Mouse (Mus musculus) stomach, postnatal 0 days (tissue): ENCODE measurements around the gene Ldlrad3. TPM values are rescaled to one million over a fixed set of nuclear protein-coding genes. Genes with fewer than 3 reads are reported as not detected.

Experiments
- ATAC-seq: fragments of 200-750 bp; cut with Nextera tagmentation; 2 replicates; pipeline ENCODE4 v1.8.0; 2017; ENCODE audit not compliant: low FRiP score, low TSS enrichment
- DNase-seq: peaks from one replicate; pipeline ENCODE4 v3.0.0-alpha.2; 2016; ENCODE audit warnings: low spot score
- H3K27ac ChIP-seq: fragments of 300-500 bp; sonication (generic); replicated peaks from 2 replicates; pipeline ENCODE4 v1.5.1; 2014; ENCODE audit warnings: mild to moderate bottlenecking, control low read depth
- H3K27me3 ChIP-seq: fragments of 300-500 bp; sonication (generic); 2 replicates; pipeline ENCODE4 v1.6.1; 2014; ENCODE audit warnings: low read length; ENCODE audit not compliant: control insufficient read depth, insufficient read depth
- H3K36me3 ChIP-seq: fragments of 300-500 bp; sonication (generic); 2 replicates; pipeline ENCODE4 v1.6.1; 2014; ENCODE audit warnings: low read length, mixed read lengths; ENCODE audit not compliant: control insufficient read depth, insufficient read depth
- H3K4me1 ChIP-seq: fragments of 300-500 bp; sonication (generic); replicated peaks from 2 replicates; pipeline ENCODE4 v1.6.1; 2014; ENCODE audit warnings: antibody characterized with exemption; ENCODE audit not compliant: control insufficient read depth, insufficient read depth
- H3K4me2 ChIP-seq: fragments of 300-500 bp; sonication (generic); replicated peaks from 2 replicates; pipeline ENCODE4 v1.6.1; 2014; ENCODE audit warnings: low read depth, mild to moderate bottlenecking, control low read depth, moderate library complexity
- H3K4me3 ChIP-seq: fragments of 300-500 bp; sonication (generic); 2 replicates; pipeline ENCODE4 v1.5.1; 2014; ENCODE audit warnings: low read depth, low read length, control low read depth
- H3K9ac ChIP-seq: fragments of 300-500 bp; sonication (generic); 2 replicates; pipeline ENCODE4 v1.6.1; 2014; ENCODE audit warnings: mild to moderate bottlenecking, low read length, control low read depth, mixed read lengths
- H3K9me3 ChIP-seq: fragments of 300-500 bp; sonication (generic); 2 replicates; pipeline ENCODE4 v1.6.1; 2016; ENCODE audit warnings: low read length; ENCODE audit not compliant: control insufficient read depth
- CTCF ChIP-seq: IDR thresholded peaks from 2 replicates; pipeline ENCODE4 v1.5.1; 2016; ENCODE audit warnings: antibody characterized with exemption, low read depth, mild to moderate bottlenecking, moderate library complexity
- EP300 ChIP-seq: optimal IDR thresholded peaks from 2 replicates; pipeline ENCODE3; 2016; ENCODE audit warnings: antibody characterized with exemption
- whole genome bisulfite sequencing: fragments of 180-500 bp; shearing (Covaris S2); extraction: QIAGEN DNeasy Blood & Tissue Kit; methylation state at CpG from one replicate; pipeline ENCODE4 v1.1.7; 2014; 5-methylcytosine and 5-hydroxymethylcytosine counted together
- polyA plus RNA-seq: library from polyadenylated mRNA; unstranded; fragments of >200 nt; fragmentation: Nextera tagmentation; extraction: Ambion mirVana; gene quantifications from 2 replicates; pipeline ENCODE4 v1.2.1, GENCODE M21; 2015

The Ldlrad3 gene
- polyA plus RNA-seq, 1 experiment from 2014 or later = 20.5 TPM

DNA sequence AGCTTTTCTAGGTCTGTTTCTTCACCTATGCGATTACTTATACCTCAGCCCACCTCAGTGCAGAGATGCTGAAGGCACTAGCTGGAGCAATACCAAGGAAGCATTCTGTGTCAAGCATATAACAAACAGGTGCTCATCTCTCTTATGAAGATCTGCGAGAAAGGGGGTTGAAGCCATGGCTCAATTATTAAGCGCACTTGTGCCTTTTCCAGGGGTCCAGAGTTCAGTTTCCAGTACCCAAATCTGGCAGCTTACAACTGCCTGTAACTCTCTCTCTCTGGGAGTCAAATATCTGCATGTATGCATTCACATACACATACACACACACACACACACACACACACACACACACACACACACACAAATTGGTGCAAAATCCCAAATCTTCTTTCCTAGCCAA lies 72.4 kb downstream of the Ldlrad3 start:
- Histone ChIP-seq H3K9ac (no peak overlapping the region), H3K27me3 (no peaks in the 10 kb centered on the region), H3K4me3 (no peak overlapping the region), H3K9me3 (no peaks in the 10 kb centered on the region), H3K36me3 (no peaks in the 10 kb centered on the region; the same call in 1 of the 2 replicates), H3K4me2 (no peak overlapping the region), H3K27ac (no peak overlapping the region), H3K4me1 (peaks cover 5% of the 10 kb centered on the region)
- ATAC-seq (no peak), DNase-seq (no peak)
- TF ChIP-seq EP300 (no peak), CTCF (no peak)
- WGBS = 82% methylated on average over 3 of the region's 3 CpGs

DNA sequence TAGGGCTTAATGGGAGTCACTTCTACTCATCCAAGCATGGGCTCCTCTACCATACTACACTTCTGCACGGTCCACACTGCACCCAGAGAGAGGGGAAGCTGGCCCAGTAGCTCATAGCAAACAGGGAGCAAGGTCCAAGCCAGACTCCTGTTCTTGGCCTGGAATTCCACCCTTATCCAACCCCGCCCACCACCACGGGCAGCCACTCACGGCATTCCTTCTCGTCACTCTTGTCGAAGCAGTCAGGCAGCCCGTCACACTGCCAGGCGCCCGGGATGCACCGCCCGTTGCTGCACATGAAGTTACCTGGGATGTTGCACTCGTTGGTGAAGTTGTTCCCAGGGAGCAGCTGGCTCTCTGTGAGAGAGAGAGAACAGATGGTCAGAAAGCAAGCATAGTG lies 72.9 kb downstream of the Ldlrad3 start:
- Histone ChIP-seq H3K4me1 (peaks cover 5% of the 10 kb centered on the region), H3K4me2 (no peak overlapping the region), H3K4me3 (no peak overlapping the region), H3K27ac (no peak overlapping the region), H3K36me3 (no peaks in the 10 kb centered on the region; the same call in 1 of the 2 replicates), H3K27me3 (no peaks in the 10 kb centered on the region), H3K9ac (no peak overlapping the region), H3K9me3 (no peaks in the 10 kb centered on the region)
- TF ChIP-seq EP300 = no peak
- TF ChIP-seq CTCF = no peak
- DNase-seq = peak; percentile 88
- 68% methylated on average over 12 of the region's 12 CpGs for whole genome bisulfite sequencing
- peak; percentile 90 for ATAC-seq

DNA sequence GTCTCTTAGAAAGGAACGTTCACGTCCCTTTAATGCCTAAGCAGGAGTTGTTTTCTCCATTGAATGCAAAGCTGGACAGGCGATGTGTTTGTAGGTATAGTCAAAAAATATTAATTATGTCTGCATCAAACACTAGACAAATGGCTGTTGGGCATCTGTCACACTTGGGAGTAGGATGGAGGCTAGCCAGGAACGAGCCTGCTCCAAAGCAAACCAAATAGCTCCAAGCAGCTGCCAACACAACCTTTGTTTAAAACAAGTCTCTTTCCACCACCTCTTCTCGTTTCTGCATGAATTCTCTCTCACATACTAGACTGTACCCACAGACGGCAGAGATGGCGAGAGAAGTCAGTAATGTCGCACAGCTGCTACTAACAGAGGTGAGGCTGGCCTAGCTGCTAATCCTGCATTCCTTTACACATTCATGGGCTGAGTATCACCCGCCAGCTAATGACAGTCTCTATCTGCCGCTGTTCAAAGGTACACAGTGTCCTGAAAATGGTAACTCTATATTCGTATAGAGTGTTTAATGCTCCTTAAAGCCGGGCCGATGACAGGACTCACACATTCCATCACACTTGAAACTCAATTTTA lies 74.2 kb downstream of the Ldlrad3 start:
- Histone ChIP-seq H3K4me2 (no peak overlapping the region), H3K36me3 (no peaks in the 10 kb centered on the region; the same call in 1 of the 2 replicates), H3K4me1 (peaks cover 6% of the 10 kb centered on the region; the same call in 1 of the 2 replicates), H3K9me3 (no peaks in the 10 kb centered on the region), H3K4me3 (no peak overlapping the region), H3K9ac (no peak overlapping the region), H3K27ac (no peak overlapping the region), H3K27me3 (no peaks in the 10 kb centered on the region)
- TF ChIP-seq CTCF (no peak), EP300 (no peak)
- DNase-seq (no peak), ATAC-seq (no peak)
- 66% methylated on average over 13 of the region's 13 CpGs for WGBS

DNA sequence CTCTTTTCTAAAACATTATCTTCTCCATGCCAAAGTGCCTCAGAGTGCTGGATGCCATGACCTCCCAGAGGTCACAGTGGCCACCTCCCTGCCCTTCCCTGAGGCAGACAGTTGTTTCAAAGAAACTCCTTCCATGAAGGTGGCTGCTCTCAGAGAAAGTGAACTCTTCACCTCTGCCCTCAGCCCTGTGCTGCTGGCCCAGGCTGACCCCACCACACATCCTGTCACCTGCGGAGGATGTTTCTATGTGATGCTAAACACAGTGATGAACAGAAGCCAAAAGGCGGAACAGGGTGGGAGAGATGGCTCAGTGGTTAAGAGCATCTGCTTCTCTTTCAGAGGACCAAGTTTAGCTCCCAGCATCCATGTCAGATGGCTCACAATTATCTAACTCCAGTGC lies 75.9 kb downstream of the Ldlrad3 start:
- WGBS = 85% methylated on average over 2 of the region's 2 CpGs
- no peaks in the 10 kb centered on the region for H3K9me3 ChIP-seq
- TF ChIP-seq EP300 (no peak), CTCF (no peak)

GRCm38 (mm10) chr2:102107280-102107679 lies 78.9 kb downstream of the Ldlrad3 start:
- Histone ChIP-seq H3K36me3 (no peaks in the 10 kb centered on the region; the same call in 1 of the 2 replicates), H3K27ac (no peak overlapping the region), H3K27me3 (no peaks in the 10 kb centered on the region), H3K4me3 (no peak overlapping the region), H3K9ac (no peak overlapping the region), H3K4me1 (0 out of 2 replicates have a peak, but pooled peaks cover 2% of the 10 kb centered on the region), H3K9me3 (no peaks in the 10 kb centered on the region), H3K4me2 (no peak overlapping the region)
- peak; percentile 68 for TF ChIP-seq CTCF
- no peak for TF ChIP-seq EP300
- ATAC-seq (no peak), DNase-seq (no peak)
- WGBS = 56% methylated on average over 6 of the region's 6 CpGs

More for the DNA sequence above, 75.9 kb downstream of the Ldlrad3 start:
- no peak for ATAC-seq
- no peak for DNase-seq
- Histone ChIP-seq H3K4me1 (0 out of 2 replicates have a peak, but pooled peaks cover 2% of the 10 kb centered on the region), H3K4me2 (no peak overlapping the region), H3K4me3 (no peak overlapping the region), H3K36me3 (no peaks in the 10 kb centered on the region; the same call in 1 of the 2 replicates), H3K27me3 (no peaks in the 10 kb centered on the region), H3K27ac (no peak overlapping the region), H3K9ac (no peak overlapping the region)

GRCm38 (mm10) chr2:102106728-102107127 lies 79.5 kb downstream of the Ldlrad3 start:
- no peak for TF ChIP-seq EP300
- TF ChIP-seq CTCF = no peak
- 0 out of 2 replicates have a peak, but pooled peaks cover 2% of the 10 kb centered on the region for H3K4me1 ChIP-seq
- H3K27ac ChIP-seq = no peak overlapping the region
- no peak overlapping the region for H3K9ac ChIP-seq
- DNase-seq (no peak), ATAC-seq (no peak)
- no peaks in the 10 kb centered on the region for H3K9me3 ChIP-seq
- WGBS = 94% methylated on average over 6 of the region's 6 CpGs
- no peaks in the 10 kb centered on the region for H3K36me3 ChIP-seq
- no peaks in the 10 kb centered on the region for H3K27me3 ChIP-seq
- H3K4me3 ChIP-seq = no peak overlapping the region
- no peak overlapping the region for H3K4me2 ChIP-seq
